Mouse (Mus musculus): ENCODE measurements around the gene Hils1. TPM values are rescaled to one million over a fixed set of nuclear protein-coding genes. Genes with fewer than 3 reads are reported as not detected.

Gene Hils1
- polyA plus RNA-seq, 1 experiment from 2014 or later: not detected

DNA sequence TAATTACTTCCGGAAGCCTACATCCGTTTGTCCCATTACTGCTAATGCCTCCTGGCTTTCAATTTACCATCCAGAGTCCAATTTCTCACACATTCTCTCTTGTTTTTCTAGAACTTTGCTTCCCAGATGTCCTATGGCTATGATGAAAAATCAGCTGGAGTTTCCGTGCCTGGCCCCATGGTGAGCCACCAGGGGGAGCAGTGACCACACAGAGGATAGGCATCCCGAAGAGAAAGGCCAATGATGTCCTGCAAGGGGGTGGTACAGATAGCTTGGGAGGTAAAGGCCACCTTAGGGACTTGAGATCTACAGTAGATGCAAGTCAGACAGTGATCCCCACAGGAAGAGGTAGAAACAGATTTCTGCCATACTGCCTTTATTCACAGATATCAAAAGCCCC is 28.1 kb upstream of the Hils1 start:
- no peak overlapping the region for H3K4me2 ChIP-seq (ENCODE audit: low read depth, low read length)
- H3K4me1 ChIP-seq (ENCODE audit: control insufficient read depth, insufficient read depth, low read length): peaks cover 2% of the 10 kb centered on the region; the same call in 1 of the 2 replicates
- H3K9me3 ChIP-seq (replicated peaks; ENCODE audit: control insufficient read depth, low read length): no peaks in the 10 kb centered on the region
- no peak overlapping the region for H3K27ac ChIP-seq (replicated peaks; ENCODE audit: low read depth, low read length)
- H3K36me3 ChIP-seq (replicated peaks; ENCODE audit: control insufficient read depth, insufficient read depth, low read depth, low read length): peaks cover 4% of the 10 kb centered on the region
- H3K27me3 ChIP-seq (ENCODE audit: control insufficient read depth, insufficient read depth, low read length): no peaks in the 10 kb centered on the region; the same call in 1 of the 2 replicates
- H3K4me3 ChIP-seq (ENCODE audit: low read depth, low read length): no peak overlapping the region
- ATAC-seq (replicated peaks; ENCODE audit: insufficient number of reproducible peaks, low FRiP score, low TSS enrichment, low read depth) (no peak), DNase-seq (ENCODE audit: low spot score) (peak; percentile 84)
- WGBS: 17% methylated on average over 4 of the region's 4 CpGs
- no peak overlapping the region for H3K9ac ChIP-seq (replicated peaks; ENCODE audit: low read length)

DNA sequence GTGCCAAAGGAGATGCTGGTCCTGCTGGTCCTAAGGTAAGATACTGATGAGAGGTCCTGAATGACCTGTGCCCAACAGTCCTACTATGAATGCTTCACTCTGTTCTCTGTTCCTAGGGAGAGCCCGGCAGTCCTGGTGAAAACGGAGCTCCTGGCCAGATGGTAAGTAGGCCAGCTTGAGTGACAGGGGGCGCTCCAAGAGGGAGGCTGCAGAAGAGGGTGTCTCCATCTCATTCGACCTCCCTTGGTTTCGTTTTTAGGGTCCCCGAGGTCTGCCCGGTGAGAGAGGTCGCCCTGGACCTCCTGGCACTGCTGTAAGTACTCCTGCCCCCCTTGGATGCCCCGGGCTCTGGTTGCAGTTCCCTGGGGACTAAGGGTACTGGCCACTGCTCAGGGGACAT is 26.3 kb upstream of the Hils1 start:
- no peak for ATAC-seq (replicated peaks; ENCODE audit: insufficient number of reproducible peaks, low FRiP score, low TSS enrichment, low read depth)
- peaks cover 6% of the 10 kb centered on the region for H3K36me3 ChIP-seq (replicated peaks; ENCODE audit: control insufficient read depth, insufficient read depth, low read depth, low read length)
- H3K27ac ChIP-seq (replicated peaks; ENCODE audit: low read depth, low read length): no peak overlapping the region
- DNase-seq (ENCODE audit: low spot score): no peak
- no peaks in the 10 kb centered on the region for H3K4me1 ChIP-seq (ENCODE audit: control insufficient read depth, insufficient read depth, low read length)
- 35% methylated on average over 9 of the region's 9 CpGs for WGBS
- no peaks in the 10 kb centered on the region; the same call in 1 of the 2 replicates for H3K27me3 ChIP-seq (ENCODE audit: control insufficient read depth, insufficient read depth, low read length)
- H3K4me3 ChIP-seq (ENCODE audit: low read depth, low read length): no peak overlapping the region
- no peak overlapping the region for H3K4me2 ChIP-seq (ENCODE audit: low read depth, low read length)
- no peak overlapping the region for H3K9ac ChIP-seq (replicated peaks; ENCODE audit: low read length)
- H3K9me3 ChIP-seq (replicated peaks; ENCODE audit: control insufficient read depth, low read length): no peaks in the 10 kb centered on the region

DNA sequence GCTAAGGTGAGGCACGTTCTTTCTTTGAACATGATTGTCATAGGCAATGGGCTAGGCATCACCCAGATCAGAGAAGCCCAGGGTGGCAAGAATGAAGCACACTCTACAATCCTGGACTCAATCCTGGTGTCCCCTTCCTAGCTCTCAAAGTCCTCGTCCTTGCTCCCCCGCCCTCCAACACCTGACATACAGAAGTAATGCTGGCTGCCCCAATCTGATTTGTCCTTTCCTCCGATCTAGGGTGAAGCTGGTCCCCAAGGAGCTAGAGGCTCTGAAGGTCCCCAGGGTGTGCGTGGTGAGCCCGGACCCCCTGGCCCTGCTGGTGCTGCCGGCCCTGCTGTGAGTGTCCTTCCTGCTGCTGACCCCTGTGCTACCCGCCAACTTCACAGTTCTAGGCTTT is 25.6 kb upstream of the Hils1 start:
- DNase-seq (ENCODE audit: low spot score) (no peak), ATAC-seq (replicated peaks; ENCODE audit: insufficient number of reproducible peaks, low FRiP score, low TSS enrichment, low read depth) (no peak)
- H3K27me3 ChIP-seq (ENCODE audit: control insufficient read depth, insufficient read depth, low read length): no peaks in the 10 kb centered on the region; the same call in 1 of the 2 replicates
- H3K9me3 ChIP-seq (replicated peaks; ENCODE audit: control insufficient read depth, low read length): no peaks in the 10 kb centered on the region
- WGBS: 81% methylated on average over 8 of the region's 8 CpGs
- H3K4me1 ChIP-seq (ENCODE audit: control insufficient read depth, insufficient read depth, low read length): no peaks in the 10 kb centered on the region
- H3K4me3 ChIP-seq (ENCODE audit: low read depth, low read length): no peak overlapping the region
- H3K9ac ChIP-seq (replicated peaks; ENCODE audit: low read length): no peak overlapping the region
- no peak overlapping the region for H3K27ac ChIP-seq (replicated peaks; ENCODE audit: low read depth, low read length)
- peaks cover 6% of the 10 kb centered on the region for H3K36me3 ChIP-seq (replicated peaks; ENCODE audit: control insufficient read depth, insufficient read depth, low read depth, low read length)
- H3K4me2 ChIP-seq (ENCODE audit: low read depth, low read length): no peak overlapping the region

DNA sequence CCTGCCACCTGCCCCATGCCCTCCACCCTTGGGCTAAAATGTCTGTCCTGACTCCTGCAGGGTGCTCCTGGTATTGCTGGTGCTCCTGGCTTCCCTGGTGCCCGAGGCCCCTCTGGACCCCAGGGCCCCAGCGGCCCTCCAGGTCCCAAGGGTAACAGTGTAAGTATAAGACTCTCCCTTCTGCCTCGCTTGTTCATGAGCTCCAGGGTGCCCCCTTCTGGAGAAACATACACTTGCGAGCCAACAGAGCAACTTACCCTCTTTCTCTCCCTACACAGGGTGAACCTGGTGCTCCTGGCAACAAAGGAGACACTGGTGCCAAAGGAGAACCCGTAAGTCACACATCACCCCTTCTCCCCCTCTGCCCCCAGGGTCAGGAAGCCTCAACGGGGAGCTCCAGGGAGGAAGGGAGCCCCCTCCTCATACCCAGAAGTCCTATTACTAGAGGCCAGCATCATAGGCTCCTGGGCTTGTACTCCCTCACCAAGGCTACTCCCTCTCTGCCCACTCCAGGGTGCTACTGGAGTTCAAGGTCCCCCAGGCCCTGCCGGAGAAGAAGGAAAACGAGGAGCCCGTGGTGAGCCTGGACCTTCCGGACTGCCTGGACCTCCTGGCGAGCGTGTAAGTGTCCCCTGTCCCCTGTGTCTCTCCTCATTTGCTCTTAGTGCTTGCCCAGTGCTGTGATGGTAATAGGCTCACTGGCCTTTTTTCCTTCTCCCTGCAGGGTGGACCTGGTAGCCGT is 24.9 kb upstream of the Hils1 start:
- DNase-seq (ENCODE audit: low spot score) (peak; percentile 46), ATAC-seq (replicated peaks; ENCODE audit: insufficient number of reproducible peaks, low FRiP score, low TSS enrichment, low read depth) (no peak)
- WGBS: 54% methylated on average over 13 of the region's 13 CpGs
- H3K27ac ChIP-seq (replicated peaks; ENCODE audit: low read depth, low read length): no peak overlapping the region
- H3K27me3 ChIP-seq (ENCODE audit: control insufficient read depth, insufficient read depth, low read length): no peaks in the 10 kb centered on the region; the same call in 1 of the 2 replicates
- H3K9me3 ChIP-seq (replicated peaks; ENCODE audit: control insufficient read depth, low read length): no peaks in the 10 kb centered on the region
- H3K4me3 ChIP-seq (ENCODE audit: low read depth, low read length): no peak overlapping the region
- no peak overlapping the region for H3K4me2 ChIP-seq (ENCODE audit: low read depth, low read length)
- no peaks in the 10 kb centered on the region for H3K4me1 ChIP-seq (ENCODE audit: control insufficient read depth, insufficient read depth, low read length)
- peaks cover 6% of the 10 kb centered on the region for H3K36me3 ChIP-seq (replicated peaks; ENCODE audit: control insufficient read depth, insufficient read depth, low read depth, low read length)
- no peak overlapping the region for H3K9ac ChIP-seq (replicated peaks; ENCODE audit: low read length)

DNA sequence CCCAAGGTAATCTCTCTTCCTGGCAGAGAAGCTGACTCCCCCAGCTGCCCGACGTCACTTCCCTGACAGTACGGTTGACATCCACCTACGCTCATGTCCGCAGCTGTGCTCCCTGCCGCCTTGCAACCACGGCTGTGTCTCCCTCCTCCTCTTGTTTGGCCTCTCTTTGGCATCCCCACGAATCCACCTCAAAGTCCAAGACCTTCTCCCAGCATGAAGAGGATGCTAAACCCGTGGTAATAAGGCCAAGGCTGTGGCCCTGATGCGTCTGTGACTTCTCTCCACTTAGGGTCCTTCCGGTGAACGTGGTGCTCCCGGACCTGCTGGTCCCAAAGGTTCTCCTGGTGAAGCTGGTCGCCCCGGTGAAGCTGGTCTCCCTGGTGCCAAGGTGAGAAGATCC is 24.3 kb upstream of the Hils1 start:
- Histone ChIP-seq H3K9ac (replicated peaks; ENCODE audit: low read length) (no peak overlapping the region), H3K27me3 (ENCODE audit: control insufficient read depth, insufficient read depth, low read length) (no peaks in the 10 kb centered on the region; the same call in 1 of the 2 replicates), H3K4me2 (ENCODE audit: low read depth, low read length) (no peak overlapping the region), H3K27ac (replicated peaks; ENCODE audit: low read depth, low read length) (no peak overlapping the region), H3K4me3 (ENCODE audit: low read depth, low read length) (no peak overlapping the region), H3K4me1 (ENCODE audit: control insufficient read depth, insufficient read depth, low read length) (no peaks in the 10 kb centered on the region), H3K9me3 (replicated peaks; ENCODE audit: control insufficient read depth, low read length) (no peaks in the 10 kb centered on the region), H3K36me3 (replicated peaks; ENCODE audit: control insufficient read depth, insufficient read depth, low read depth, low read length) (peaks cover 8% of the 10 kb centered on the region)
- ATAC-seq (replicated peaks; ENCODE audit: insufficient number of reproducible peaks, low FRiP score, low TSS enrichment, low read depth) (no peak), DNase-seq (ENCODE audit: low spot score) (no peak)
- WGBS: 79% methylated on average over 15 of the region's 15 CpGs

DNA sequence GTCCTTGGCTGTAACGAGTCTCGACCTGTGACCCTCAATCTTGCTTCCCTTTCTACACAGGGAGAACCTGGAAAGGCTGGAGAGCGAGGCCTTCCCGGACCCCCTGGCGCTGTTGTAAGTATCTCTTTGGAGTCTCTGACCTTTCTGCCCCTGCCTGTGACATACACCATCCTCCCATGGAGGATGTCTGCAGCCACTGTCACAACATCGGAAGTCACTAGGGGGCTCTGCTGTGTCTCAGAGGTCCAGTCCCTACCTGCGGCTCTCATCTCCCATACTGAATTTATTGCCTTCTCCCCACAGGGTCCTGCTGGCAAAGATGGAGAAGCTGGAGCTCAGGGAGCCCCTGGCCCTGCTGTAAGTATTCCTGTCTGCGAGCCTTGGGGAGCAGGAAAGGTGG is 23.1 kb upstream of the Hils1 start:
- Histone ChIP-seq H3K27me3 (ENCODE audit: control insufficient read depth, insufficient read depth, low read length) (no peaks in the 10 kb centered on the region; the same call in 1 of the 2 replicates), H3K4me3 (ENCODE audit: low read depth, low read length) (no peak overlapping the region), H3K9me3 (replicated peaks; ENCODE audit: control insufficient read depth, low read length) (no peaks in the 10 kb centered on the region), H3K4me2 (ENCODE audit: low read depth, low read length) (no peak overlapping the region), H3K36me3 (replicated peaks; ENCODE audit: control insufficient read depth, insufficient read depth, low read depth, low read length) (peaks cover 14% of the 10 kb centered on the region), H3K27ac (replicated peaks; ENCODE audit: low read depth, low read length) (no peak overlapping the region), H3K9ac (replicated peaks; ENCODE audit: low read length) (no peak overlapping the region), H3K4me1 (ENCODE audit: control insufficient read depth, insufficient read depth, low read length) (no peaks in the 10 kb centered on the region)
- ATAC-seq (replicated peaks; ENCODE audit: insufficient number of reproducible peaks, low FRiP score, low TSS enrichment, low read depth) (no peak), DNase-seq (ENCODE audit: low spot score) (no peak)
- WGBS: 13% methylated on average over 8 of the region's 8 CpGs

DNA sequence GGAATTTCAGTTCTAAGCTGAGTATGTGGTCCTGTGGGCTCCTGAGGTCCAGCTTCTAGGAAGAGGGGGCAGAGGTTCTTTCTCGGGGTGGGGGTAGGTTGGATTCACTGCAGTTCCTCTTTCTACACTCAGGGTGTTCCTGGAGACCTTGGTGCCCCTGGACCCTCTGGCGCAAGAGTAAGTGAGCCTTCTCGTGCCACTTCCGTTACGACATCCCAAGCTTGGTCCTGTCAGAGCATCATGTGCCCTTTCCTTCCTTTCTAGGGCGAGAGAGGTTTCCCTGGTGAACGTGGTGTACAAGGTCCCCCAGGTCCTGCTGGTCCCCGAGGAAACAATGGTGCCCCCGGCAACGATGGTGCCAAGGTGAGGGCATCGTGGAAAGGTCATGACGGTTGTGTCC is 22.2 kb upstream of the Hils1 start:
- ATAC-seq (replicated peaks; ENCODE audit: insufficient number of reproducible peaks, low FRiP score, low TSS enrichment, low read depth) (no peak), DNase-seq (ENCODE audit: low spot score) (no peak)
- no peak overlapping the region for H3K27ac ChIP-seq (replicated peaks; ENCODE audit: low read depth, low read length)
- H3K4me3 ChIP-seq (ENCODE audit: low read depth, low read length): no peak overlapping the region
- H3K4me1 ChIP-seq (ENCODE audit: control insufficient read depth, insufficient read depth, low read length): no peaks in the 10 kb centered on the region
- no peaks in the 10 kb centered on the region; the same call in 1 of the 2 replicates for H3K27me3 ChIP-seq (ENCODE audit: control insufficient read depth, insufficient read depth, low read length)
- H3K9ac ChIP-seq (replicated peaks; ENCODE audit: low read length): no peak overlapping the region
- H3K9me3 ChIP-seq (replicated peaks; ENCODE audit: control insufficient read depth, low read length): no peaks in the 10 kb centered on the region
- peaks cover 20% of the 10 kb centered on the region for H3K36me3 ChIP-seq (replicated peaks; ENCODE audit: control insufficient read depth, insufficient read depth, low read depth, low read length)
- 91% methylated on average over 12 of the region's 12 CpGs for WGBS
- H3K4me2 ChIP-seq (ENCODE audit: low read depth, low read length): no peak overlapping the region

DNA sequence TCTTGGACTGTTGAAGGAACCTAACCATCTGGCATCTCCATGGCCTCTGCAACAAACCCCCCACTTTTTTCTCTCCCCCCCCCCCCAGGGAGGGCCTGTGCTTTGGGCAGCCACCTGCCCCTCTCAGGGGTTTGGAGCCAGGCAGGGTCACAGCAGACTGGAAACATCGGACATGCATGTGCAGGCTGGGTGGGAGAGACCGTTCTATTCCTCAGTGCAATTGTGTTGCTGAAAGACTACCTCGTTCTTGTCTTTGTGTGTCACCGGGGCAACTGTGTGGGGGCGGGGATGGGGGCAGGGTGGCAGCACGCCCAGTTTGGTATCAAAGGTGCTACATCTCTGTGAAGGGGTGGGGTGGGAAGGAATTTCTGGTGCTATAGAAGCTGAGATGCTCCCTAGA is 15.2 kb upstream of the Hils1 start:
- no peak for DNase-seq (ENCODE audit: low spot score)
- H3K36me3 ChIP-seq (replicated peaks; ENCODE audit: control insufficient read depth, insufficient read depth, low read depth, low read length): peaks cover 20% of the 10 kb centered on the region
- H3K9ac ChIP-seq (replicated peaks; ENCODE audit: low read length): no peak overlapping the region
- no peaks in the 10 kb centered on the region; the same call in 1 of the 2 replicates for H3K4me1 ChIP-seq (ENCODE audit: control insufficient read depth, insufficient read depth, low read length)
- 23% methylated on average over 6 of the region's 6 CpGs for WGBS
- no peak overlapping the region for H3K4me2 ChIP-seq (ENCODE audit: low read depth, low read length)
- no peaks in the 10 kb centered on the region for H3K9me3 ChIP-seq (replicated peaks; ENCODE audit: control insufficient read depth, low read length)
- no peaks in the 10 kb centered on the region; the same call in 1 of the 2 replicates for H3K27me3 ChIP-seq (ENCODE audit: control insufficient read depth, insufficient read depth, low read length)
- H3K27ac ChIP-seq (replicated peaks; ENCODE audit: low read depth, low read length): no peak overlapping the region
- no peak for ATAC-seq (replicated peaks; ENCODE audit: insufficient number of reproducible peaks, low FRiP score, low TSS enrichment, low read depth)
- H3K4me3 ChIP-seq (ENCODE audit: low read depth, low read length): no peak overlapping the region
